Mouse (Mus musculus): Measurements from ENCODE around the gene Egln1. TPM values are rescaled to one million over a fixed set of nuclear protein-coding genes. Genes with fewer than 3 reads are reported as not detected.

The Egln1 gene
- polyA plus RNA-seq, 1 experiment from 2014 or later = 15.7 TPM

GRCm38 (mm10) chr8:124943801-124944200 lies 5.3 kb downstream of the Egln1 start:
- ATAC-seq (ENCODE audit: low FRiP score) = no peak
- H3K27me3 ChIP-seq (replicated peaks) = no peaks in the 10 kb centered on the region

GRCm38 (mm10) chr8:124937293-124937692 lies 11.8 kb downstream of the Egln1 start:
- no peaks in the 10 kb centered on the region for H3K9me3 ChIP-seq (replicated peaks)
- peaks cover 15% of the 10 kb centered on the region for H3K36me3 ChIP-seq
- 95% methylated on average over 4 of the region's 4 CpGs for WGBS
- no peaks in the 10 kb centered on the region for H3K27me3 ChIP-seq (replicated peaks)
- no peaks in the 10 kb centered on the region for H3K4me1 ChIP-seq
- H3K27ac ChIP-seq (replicated peaks) = no peak overlapping the region
- H3K4me2 ChIP-seq = no peak overlapping the region
- H3K4me3 ChIP-seq (replicated peaks) = no peak overlapping the region
- no peak for ATAC-seq (ENCODE audit: low FRiP score)
- no peak overlapping the region for H3K9ac ChIP-seq (replicated peaks)

More at GRCm38 (mm10) chr8:124943801-124944200, 5.3 kb downstream of the Egln1 start:
- WGBS = 83% methylated on average over 6 of the region's 6 CpGs
- Histone ChIP-seq H3K9me3 (replicated peaks) (no peaks in the 10 kb centered on the region), H3K27ac (replicated peaks) (no peak overlapping the region), H3K36me3 (peaks cover 4% of the 10 kb centered on the region), H3K4me1 (peaks cover 46% of the 10 kb centered on the region), H3K9ac (replicated peaks) (no peak overlapping the region), H3K4me2 (no peak overlapping the region), H3K4me3 (replicated peaks) (no peak overlapping the region)

- Histone ChIP-seq H3K4me1 (no peaks in the 10 kb centered on the region), H3K9me3 (replicated peaks) (no peaks in the 10 kb centered on the region), H3K9ac (replicated peaks) (no peak overlapping the region), H3K4me3 (replicated peaks) (no peak overlapping the region), H3K27me3 (replicated peaks) (no peaks in the 10 kb centered on the region), H3K36me3 (peaks cover 15% of the 10 kb centered on the region), H3K4me2 (no peak overlapping the region), H3K27ac (replicated peaks) (no peak overlapping the region)
- ATAC-seq (ENCODE audit: low FRiP score) = no peak
- WGBS = 96% methylated on average over 10 of the region's 10 CpGs
Observed at GRCm38 (mm10) chr8:124936699-124937098, 12.4 kb downstream of the Egln1 start.

- ATAC-seq (ENCODE audit: low FRiP score) = no peak
- Histone ChIP-seq H3K36me3 (peaks cover 15% of the 10 kb centered on the region), H3K4me3 (replicated peaks) (no peak overlapping the region), H3K4me2 (no peak overlapping the region), H3K9me3 (replicated peaks) (no peaks in the 10 kb centered on the region), H3K9ac (replicated peaks) (no peak overlapping the region), H3K4me1 (no peaks in the 10 kb centered on the region), H3K27me3 (replicated peaks) (no peaks in the 10 kb centered on the region), H3K27ac (replicated peaks) (no peak overlapping the region)
- 87% methylated on average over 5 of the region's 5 CpGs for WGBS
Observed at GRCm38 (mm10) chr8:124935116-124935515, 14.0 kb downstream of the Egln1 start.

GRCm38 (mm10) chr8:124932435-124932834 lies 16.7 kb downstream of the Egln1 start:
- WGBS = 82% methylated on average over 3 of the region's 3 CpGs

GRCm38 (mm10) chr8:124930649-124931048 lies 18.5 kb downstream of the Egln1 start:
- Histone ChIP-seq H3K4me1 (peaks cover 15% of the 10 kb centered on the region), H3K9ac (replicated peaks) (no peak overlapping the region), H3K27me3 (replicated peaks) (no peaks in the 10 kb centered on the region), H3K4me3 (replicated peaks) (no peak overlapping the region), H3K36me3 (0 out of 2 replicates have a peak, but pooled peaks cover 4% of the 10 kb centered on the region), H3K27ac (replicated peaks) (no peak overlapping the region), H3K4me2 (no peak overlapping the region), H3K9me3 (replicated peaks) (no peaks in the 10 kb centered on the region)
- ATAC-seq (ENCODE audit: low FRiP score) = no peak
- WGBS = 83% methylated on average over 4 of the region's 4 CpGs

More at GRCm38 (mm10) chr8:124932435-124932834, 16.7 kb downstream of the Egln1 start:
- 0 out of 2 replicates have a peak, but pooled peaks cover 4% of the 10 kb centered on the region for H3K36me3 ChIP-seq
- ATAC-seq (ENCODE audit: low FRiP score) = no peak
- H3K4me3 ChIP-seq (replicated peaks) = no peak overlapping the region
- no peak overlapping the region for H3K27ac ChIP-seq (replicated peaks)
- 0 out of 2 replicates have a peak, but pooled peaks cover 4% of the 10 kb centered on the region for H3K4me1 ChIP-seq
- no peak overlapping the region for H3K9ac ChIP-seq (replicated peaks)
- no peaks in the 10 kb centered on the region for H3K27me3 ChIP-seq (replicated peaks)
- no peak overlapping the region for H3K4me2 ChIP-seq
- no peaks in the 10 kb centered on the region for H3K9me3 ChIP-seq (replicated peaks)

- no peaks in the 10 kb centered on the region for H3K9me3 ChIP-seq (replicated peaks)
- H3K36me3 ChIP-seq = 0 out of 2 replicates have a peak, but pooled peaks cover 4% of the 10 kb centered on the region
- ATAC-seq (ENCODE audit: low FRiP score) = no peak
- H3K4me2 ChIP-seq = no peak overlapping the region
- no peak overlapping the region for H3K4me3 ChIP-seq (replicated peaks)
- H3K27me3 ChIP-seq (replicated peaks) = no peaks in the 10 kb centered on the region
- peaks cover 18% of the 10 kb centered on the region for H3K4me1 ChIP-seq
- 93% methylated on average over 13 of the region's 13 CpGs for WGBS
- no peak overlapping the region for H3K27ac ChIP-seq (replicated peaks)
- no peak overlapping the region for H3K9ac ChIP-seq (replicated peaks)
Observed at GRCm38 (mm10) chr8:124930086-124930485, 19.0 kb downstream of the Egln1 start.

GRCm38 (mm10) chr8:124929006-124929405 lies 20.1 kb downstream of the Egln1 start:
- Histone ChIP-seq H3K4me3 (replicated peaks) (no peak overlapping the region), H3K27ac (replicated peaks) (no peak overlapping the region), H3K27me3 (replicated peaks) (no peaks in the 10 kb centered on the region), H3K36me3 (0 out of 2 replicates have a peak, but pooled peaks cover 4% of the 10 kb centered on the region), H3K4me1 (peaks cover 21% of the 10 kb centered on the region), H3K9ac (replicated peaks) (no peak overlapping the region), H3K9me3 (replicated peaks) (no peaks in the 10 kb centered on the region), H3K4me2 (no peak overlapping the region)
- WGBS = 93% methylated on average over 11 of the region's 11 CpGs
- ATAC-seq (ENCODE audit: low FRiP score) = no peak

- H3K4me2 ChIP-seq = no peak overlapping the region
- H3K36me3 ChIP-seq = 0 out of 2 replicates have a peak, but pooled peaks cover 4% of the 10 kb centered on the region
- peaks cover 41% of the 10 kb centered on the region for H3K4me1 ChIP-seq
- 83% methylated on average over 10 of the region's 10 CpGs for WGBS
- H3K9ac ChIP-seq (replicated peaks) = no peak overlapping the region
- no peak for ATAC-seq (ENCODE audit: low FRiP score)
- no peaks in the 10 kb centered on the region for H3K9me3 ChIP-seq (replicated peaks)
- no peaks in the 10 kb centered on the region for H3K27me3 ChIP-seq (replicated peaks)
- no peak overlapping the region for H3K27ac ChIP-seq (replicated peaks)
- no peak overlapping the region for H3K4me3 ChIP-seq (replicated peaks)
Observed at GRCm38 (mm10) chr8:124926351-124926771, 22.8 kb downstream of the Egln1 start.

- no peak overlapping the region for H3K9ac ChIP-seq (replicated peaks)
- no peak overlapping the region for H3K4me3 ChIP-seq (replicated peaks)
- 80% methylated on average over 14 of the region's 14 CpGs for WGBS
- H3K27me3 ChIP-seq (replicated peaks) = no peaks in the 10 kb centered on the region
- H3K9me3 ChIP-seq (replicated peaks) = no peaks in the 10 kb centered on the region
- no peak overlapping the region for H3K27ac ChIP-seq (replicated peaks)
- H3K4me1 ChIP-seq = peaks cover 41% of the 10 kb centered on the region
- 0 out of 2 replicates have a peak, but pooled peaks cover 4% of the 10 kb centered on the region for H3K36me3 ChIP-seq
- no peak overlapping the region for H3K4me2 ChIP-seq
- ATAC-seq (ENCODE audit: low FRiP score) = no peak
Observed at GRCm38 (mm10) chr8:124925544-124926266, 23.4 kb downstream of the Egln1 start.

- Histone ChIP-seq H3K9ac (replicated peaks) (no peak overlapping the region), H3K27ac (replicated peaks) (no peak overlapping the region), H3K9me3 (replicated peaks) (no peaks in the 10 kb centered on the region), H3K4me1 (peaks cover 41% of the 10 kb centered on the region), H3K36me3 (0 out of 2 replicates have a peak, but pooled peaks cover 4% of the 10 kb centered on the region), H3K4me2 (no peak overlapping the region), H3K4me3 (replicated peaks) (no peak overlapping the region), H3K27me3 (replicated peaks) (no peaks in the 10 kb centered on the region)
- no peak for ATAC-seq (ENCODE audit: low FRiP score)
- WGBS = 85% methylated on average over 15 of the region's 15 CpGs
Observed at GRCm38 (mm10) chr8:124923971-124924652, 25.0 kb downstream of the Egln1 start.
